Mouse (Mus musculus): ENCODE data around the gene Olfr1459. TPM values are rescaled to one million over a fixed set of nuclear protein-coding genes. Genes with fewer than 3 reads are reported as not detected.

Gene Olfr1459
- 1.5 and 1.9 TPM in 2 replicates for total RNA-seq (2012; rRNA removed)
- 1 to 10 TPM in 1 of 2 experiments, not detected in 1; 5.8 TPM for polyA plus RNA-seq (2012; ENCODE audit: insufficient read depth in 1 of 2, insufficient read length in 2 of 2, low read depth in 1 of 2, low replicate concordance in 2 of 2, missing spikeins in 1 of 2)

- no peak within 1 kb of the TSS for H3K27ac ChIP-seq (ENCODE audit: control insufficient read depth, low read depth, low read length)
- no peak within 1 kb of the TSS for H3K9ac ChIP-seq (ENCODE audit: control insufficient read depth, low read depth, low read length, poor library complexity, severe bottlenecking)
- no peaks in the 10 kb centered on the region for H3K79me2 ChIP-seq (ENCODE audit: control insufficient read depth, insufficient read depth, low read length, poor library complexity)
- H3K36me3 ChIP-seq (ENCODE audit: control insufficient read depth in 1 of 2, insufficient read depth in 2 of 2, low read length in 2 of 2): no peaks in the 10 kb centered on the region
- H3K4me1 ChIP-seq (ENCODE audit: control insufficient read depth in 1 of 2, insufficient read depth in 2 of 2, low read length in 2 of 2): no peaks in the 10 kb centered on the region
- H3K27me3 ChIP-seq (ENCODE audit: control insufficient read depth in 1 of 2, insufficient read depth in 2 of 2, low read length in 2 of 2): no peaks in the 10 kb centered on the region
- no peak for TF ChIP-seq UBTF (IDR thresholded peaks at IDR 0.05; ENCODE audit: borderline replicate concordance, insufficient read depth, low read depth, low read length)
- TF ChIP-seq E2F4 (IDR thresholded peaks at IDR 0.05; ENCODE audit: borderline replicate concordance, low read depth, low read length): no peak
- TF ChIP-seq TAL1 (IDR thresholded peaks at IDR 0.05; ENCODE audit: low read length): no peak
- no peak for TF ChIP-seq ETS1 (IDR thresholded peaks at IDR 0.05; ENCODE audit: low read depth, low read length)
- no peak for TF ChIP-seq ZKSCAN1 (IDR thresholded peaks at IDR 0.05; ENCODE audit: low read depth, low read length)
- no peak for TF ChIP-seq CHD1 (IDR thresholded peaks at IDR 0.05; ENCODE audit: low read depth, low read length)
- no peak for DNase-seq (ENCODE audit: low read depth, low spot score)
- no peak within 1 kb of the TSS for H3K4me3 ChIP-seq (ENCODE audit: control insufficient read depth in 1 of 2, insufficient read depth in 1 of 2, low read depth in 2 of 2, low read length in 2 of 2)
- no peaks in the 10 kb centered on the region for H3K9me3 ChIP-seq (replicated peaks; ENCODE audit: insufficient read depth, low read length)
Observed at GRCm38 (mm10) chr19:13149449-13149848, at the start of gene Olfr1459. Gene Olfr1459 (minus strand): TSS chr19:13149549.

- Histone ChIP-seq H3K4me3 (ENCODE audit: control insufficient read depth in 1 of 2, insufficient read depth in 1 of 2, low read depth in 2 of 2, low read length in 2 of 2) (no peak within 1 kb of the TSS), H3K9me3 (replicated peaks; ENCODE audit: insufficient read depth, low read length) (no peaks in the 10 kb centered on the region), H3K36me3 (ENCODE audit: control insufficient read depth in 1 of 2, insufficient read depth in 2 of 2, low read length in 2 of 2) (no peaks in the 10 kb centered on the region), H3K4me1 (ENCODE audit: control insufficient read depth in 1 of 2, insufficient read depth in 2 of 2, low read length in 2 of 2) (no peaks in the 10 kb centered on the region), H3K27ac (ENCODE audit: control insufficient read depth, low read depth, low read length) (no peak within 1 kb of the TSS), H3K27me3 (ENCODE audit: control insufficient read depth in 1 of 2, insufficient read depth in 2 of 2, low read length in 2 of 2) (no peaks in the 10 kb centered on the region), H3K79me2 (ENCODE audit: control insufficient read depth, insufficient read depth, low read length, poor library complexity) (no peaks in the 10 kb centered on the region), H3K9ac (ENCODE audit: control insufficient read depth, low read depth, low read length, poor library complexity, severe bottlenecking) (no peak within 1 kb of the TSS)
- TF ChIP-seq POLR2AphosphoS2 (IDR thresholded peaks at IDR 0.05; ENCODE audit: low read length) (no peak), MYB (IDR thresholded peaks at IDR 0.05; ENCODE audit: low read depth, low read length) (no peak), SIN3A (IDR thresholded peaks at IDR 0.05; ENCODE audit: low read length) (no peak), POLR2A (IDR thresholded peaks at IDR 0.05; ENCODE audit: control insufficient read depth in 1 of 2, insufficient read depth in 1 of 2, low read depth in 1 of 2, low read length in 2 of 2, poor library complexity in 1 of 2) (no peak), ZNF384 (IDR thresholded peaks at IDR 0.05; ENCODE audit: low read depth, low read length) (no peak), MAFK (IDR thresholded peaks at IDR 0.05; ENCODE audit: borderline replicate concordance, low read depth, low read length) (no peak), MAX (IDR thresholded peaks at IDR 0.05; ENCODE audit: low read length) (no peak), JUND (IDR thresholded peaks at IDR 0.05; ENCODE audit: low read depth, low read length) (no peak), USF2 (IDR thresholded peaks at IDR 0.05; ENCODE audit: borderline replicate concordance in 1 of 2, insufficient read depth in 1 of 2, low read depth in 1 of 2, low read length in 2 of 2) (no peak), ELF1 (IDR thresholded peaks at IDR 0.05; ENCODE audit: low read depth, low read length) (no peak), E2F4 (IDR thresholded peaks at IDR 0.05; ENCODE audit: borderline replicate concordance, low read depth, low read length) (no peak), ZMIZ1 (IDR thresholded peaks at IDR 0.05; ENCODE audit: low read depth, low read length) (no peak), GABPA (IDR thresholded peaks at IDR 0.05; ENCODE audit: low read depth, low read length) (no peak)
- DNase-seq (ENCODE audit: low read depth, low spot score): no peak
Observed at GRCm38 (mm10) chr19:13185434-13185833, 36.1 kb upstream of the Olfr1459 start, which contains the start of gene Olfr1462. Gene Olfr1462 (plus strand): TSS chr19:13185734.

Data from MEL (cell line).